Mouse (Mus musculus): ENCODE measurements at regions not wholly inside any gene's neighbourhood (a gene's known extent, or its start where the extent isn't known, plus 50 kb on each side); places are given as distances from the start of the nearest gene placed in this dataset.

DNA sequence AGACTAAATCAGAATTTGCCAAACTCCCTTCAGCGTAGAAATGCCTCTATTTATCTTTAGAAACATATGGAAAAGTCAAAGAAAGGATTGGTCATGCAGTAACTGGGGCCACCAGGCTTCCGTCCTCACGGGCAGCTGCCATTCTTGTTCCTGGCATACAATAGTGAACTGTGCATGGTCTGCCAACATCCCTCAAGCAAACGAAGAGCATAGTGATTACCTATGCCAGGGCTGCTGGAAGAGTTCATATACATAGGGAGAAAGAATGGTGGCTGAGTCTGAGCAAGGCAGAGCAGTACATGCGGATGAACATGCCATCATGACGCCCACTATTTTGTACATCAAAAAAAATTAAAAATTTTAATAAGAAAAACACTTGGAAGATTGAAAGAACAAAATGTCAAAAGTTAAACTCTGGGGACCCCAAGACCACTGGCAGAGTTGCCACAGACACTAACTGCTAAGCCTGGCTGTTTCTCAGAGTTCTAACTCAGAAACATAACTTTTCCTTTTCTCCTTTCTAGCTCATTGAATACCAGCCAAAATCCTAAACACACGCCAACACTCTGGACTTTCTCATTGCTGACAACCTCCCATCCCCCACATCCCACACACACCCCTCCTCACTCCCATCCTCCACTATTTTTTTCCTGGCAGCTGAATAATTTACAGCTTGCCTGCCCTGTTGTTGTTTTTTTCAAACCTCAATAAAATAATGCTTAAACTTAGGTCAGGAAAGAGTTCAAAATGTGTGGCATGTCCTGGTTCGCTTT lies 989.1 kb downstream of the 4930447A16Rik start:
- TF ChIP-seq TBP (conservative IDR thresholded peaks at IDR 0.05; ENCODE audit: low read depth, low read length) (no peak), RAD21 (IDR thresholded peaks at IDR 0.05; ENCODE audit: low read depth, low read length) (no peak), EP300 (IDR thresholded peaks at IDR 0.05; ENCODE audit: low read length) (no peak), CTCF (conservative IDR thresholded peaks at IDR 0.05 in 1 of 2, IDR thresholded peaks at IDR 0.05 in 1 of 2; ENCODE audit: low read depth in 2 of 2, low read length in 2 of 2) (no peak), UBTF (IDR thresholded peaks at IDR 0.05; ENCODE audit: low read depth, low read length) (no peak)

Data from CH12.LX (cell line).